Mouse (Mus musculus) left cerebral cortex, adult 8-10 months (tissue): ENCODE results near the gene 4931422A03Rik. TPM values are rescaled to one million over a fixed set of nuclear protein-coding genes. Genes with fewer than 3 reads are reported as not detected.
"Not testable (repeated sequence)": the region's sequence is repeated elsewhere in the genome, so short reads cannot be mapped to it uniquely, and the experiment has no call there.

Experiments used
- DNase-seq, 2 experiments: peaks; one replicate each; pipeline ENCODE4 v3.0.0; 2022; ENCODE audit warnings: low spot score in 2 of 2
- total RNA-seq, 4 experiments: library from RNA; stranded (reverse); gene quantifications; 2 replicates each; pipeline ENCODE4 v1.2.4; 2022

The 4931422A03Rik gene
- total RNA-seq, result under 1 TPM in 1 of 4 experiments, not detected in 3; 0.76 TPM

DNA sequence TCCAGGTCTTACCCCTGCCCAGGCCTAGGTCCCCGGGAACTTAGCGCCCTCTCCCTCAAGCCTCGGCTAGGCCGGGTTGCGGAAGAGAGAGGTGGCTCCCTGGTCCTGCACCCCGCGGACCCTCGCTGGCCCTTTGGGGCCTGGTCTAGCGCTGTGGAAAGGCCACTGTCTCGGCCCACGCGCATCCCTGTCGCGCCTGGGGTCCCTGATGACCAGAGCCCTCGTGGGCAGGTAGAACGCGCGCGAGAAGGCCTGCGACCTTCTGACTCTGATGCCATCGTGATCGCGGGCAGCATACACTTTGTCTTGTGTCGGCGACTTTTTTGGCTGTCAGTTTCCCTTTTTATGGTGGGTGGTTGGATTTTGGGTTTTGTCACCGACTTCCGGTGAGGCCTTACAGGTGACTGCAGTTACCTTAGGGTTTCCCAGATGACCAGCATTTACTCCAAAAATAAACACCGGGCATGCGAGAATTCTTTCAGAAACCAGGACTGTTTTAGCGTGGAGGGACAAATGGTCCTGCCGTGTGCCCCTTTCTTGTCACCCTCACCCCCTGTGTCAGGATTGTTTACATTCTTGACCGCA lies at the start of gene 4931422A03Rik:
TSS of gene 4931422A03Rik (minus strand) at position 223 of the 585 bp plus-strand sequence.
- peak in 1 of 2 experiments; percentile 46 for DNase-seq

GRCm38 (mm10) chr2:104069704-104070185 lies 41.6 kb upstream of the 4931422A03Rik start, which contains the start of gene Cd59b:
Gene Cd59b (plus strand): TSS chr2:104069849.
- DNase-seq, result no peak

- DNase-seq, result not testable (repeated sequence)
Measured at GRCm38 (mm10) chr2:104068450-104068849, 40.3 kb upstream of the 4931422A03Rik start, which contains the start of gene Gm10799. Gene Gm10799 (minus strand): TSS chr2:104068550.

DNA sequence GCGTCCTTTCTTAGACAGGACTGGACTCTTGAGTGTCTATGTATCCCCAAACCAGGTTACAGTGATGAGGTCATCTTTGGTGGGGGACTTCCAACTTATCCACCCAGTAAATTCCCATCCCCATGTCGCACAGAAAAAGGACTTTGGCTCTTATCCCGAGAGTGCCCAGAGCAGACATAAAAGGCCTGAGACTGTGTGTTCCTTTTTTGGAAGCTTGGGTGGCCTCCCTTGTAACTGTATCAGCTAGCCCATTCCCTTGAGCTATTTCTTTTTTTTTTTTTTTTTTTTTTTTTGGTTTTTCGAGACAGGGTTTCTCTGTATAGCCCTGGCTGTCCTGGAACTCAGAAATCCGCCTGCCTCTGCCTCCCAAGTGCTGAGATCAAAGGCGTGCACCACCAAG lies 37.4 kb upstream of the 4931422A03Rik start, which contains the start of gene Gm10912:
TSS of gene Gm10912 (plus strand) at position 301 of the 400 bp plus-strand sequence.
- not testable (repeated sequence) for DNase-seq

DNA sequence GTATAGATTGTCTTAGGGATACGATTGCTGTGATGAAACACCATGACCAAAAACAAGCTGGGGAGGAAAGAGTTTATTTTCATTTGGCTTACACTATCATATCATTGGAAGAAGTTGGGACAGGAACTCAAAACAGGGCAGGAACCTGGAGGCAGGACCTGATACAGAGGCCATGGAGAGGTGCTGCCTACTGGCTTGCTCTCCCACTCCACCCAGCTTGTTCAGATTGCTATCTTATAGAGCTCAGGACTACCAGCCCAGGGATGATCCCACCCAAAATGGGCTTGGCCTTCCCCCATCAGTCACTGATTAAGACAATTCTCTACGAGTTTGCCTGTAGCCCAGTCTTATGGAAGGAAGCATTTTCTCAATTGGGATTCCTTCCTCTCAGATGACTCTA lies 36.0 kb upstream of the 4931422A03Rik start:
- DNase-seq, result no peak

DNA sequence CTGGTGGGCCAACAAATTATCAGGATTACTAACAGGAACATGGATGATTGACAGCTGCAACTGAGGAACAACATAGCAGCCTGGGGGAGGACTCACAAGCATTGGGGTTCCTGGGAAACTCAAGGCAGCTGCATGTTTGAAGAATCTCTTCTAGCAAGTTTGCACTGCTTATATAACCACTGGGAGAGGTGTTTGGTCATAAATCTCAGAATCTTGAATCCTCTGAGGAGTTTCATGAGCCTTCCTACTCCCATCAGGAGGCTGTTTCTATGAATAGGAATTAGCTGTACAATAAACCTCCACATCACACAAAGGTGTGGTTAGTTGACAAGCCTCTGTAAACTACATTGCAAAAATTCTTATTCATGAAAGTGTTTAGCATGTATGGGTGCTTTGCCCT lies 34.5 kb upstream of the 4931422A03Rik start:
- no peak for DNase-seq

- no peak for DNase-seq
Measured at GRCm38 (mm10) chr2:104060996-104061395, 32.8 kb upstream of the 4931422A03Rik start.

GRCm38 (mm10) chr2:104059786-104060185 lies 31.6 kb upstream of the 4931422A03Rik start:
- DNase-seq, result peak in 1 of 2 experiments; percentile 31

DNA sequence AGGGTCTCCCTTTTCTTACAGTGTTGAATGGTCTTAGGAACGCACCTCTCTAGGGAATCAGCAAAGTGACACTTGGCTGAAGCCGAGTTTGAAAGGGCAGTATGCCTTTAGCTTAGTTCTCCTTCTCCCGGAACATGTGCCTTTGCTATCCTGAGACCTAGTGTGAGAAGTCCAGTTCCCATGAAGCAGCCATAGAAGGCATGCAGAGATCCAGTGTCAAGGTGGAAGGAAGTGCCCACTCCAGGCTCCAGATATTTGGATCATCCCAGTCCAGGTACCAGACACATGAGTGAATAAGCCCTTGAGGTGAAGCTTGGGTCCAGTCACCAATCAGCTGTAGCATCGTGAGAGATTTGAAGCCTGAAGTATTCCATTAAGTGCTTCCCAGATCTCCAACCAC lies 30.8 kb upstream of the 4931422A03Rik start:
- no peak for DNase-seq

GRCm38 (mm10) chr2:104058381-104058780 lies 30.2 kb upstream of the 4931422A03Rik start:
- no peak for DNase-seq

GRCm38 (mm10) chr2:104044479-104045080 lies 16.4 kb upstream of the 4931422A03Rik start:
- DNase-seq, result no peak

GRCm38 (mm10) chr2:104043624-104044478 lies 15.7 kb upstream of the 4931422A03Rik start:
- DNase-seq, result no peak

DNA sequence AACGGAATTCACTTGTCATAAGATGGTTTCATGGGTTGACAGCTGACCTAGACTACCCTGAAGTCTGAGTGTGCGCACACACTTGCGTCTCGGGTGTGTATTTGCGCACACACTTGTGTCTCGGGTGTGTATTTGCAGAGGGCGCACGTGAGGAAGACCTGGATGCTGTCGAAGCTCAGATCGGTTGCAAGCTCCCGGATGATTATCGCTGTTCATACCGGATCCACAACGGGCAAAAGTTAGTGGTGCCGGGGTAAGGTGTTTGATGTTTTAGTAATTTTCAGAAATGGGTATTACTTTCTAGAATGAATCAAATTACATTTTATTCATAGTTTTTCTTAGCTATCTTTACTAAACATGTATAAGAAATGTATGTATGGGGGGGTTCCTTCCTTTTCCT lies 14.6 kb upstream of the 4931422A03Rik start:
- no peak for DNase-seq

- no peak for DNase-seq
Measured at GRCm38 (mm10) chr2:104041632-104042031, 13.5 kb upstream of the 4931422A03Rik start.

DNA sequence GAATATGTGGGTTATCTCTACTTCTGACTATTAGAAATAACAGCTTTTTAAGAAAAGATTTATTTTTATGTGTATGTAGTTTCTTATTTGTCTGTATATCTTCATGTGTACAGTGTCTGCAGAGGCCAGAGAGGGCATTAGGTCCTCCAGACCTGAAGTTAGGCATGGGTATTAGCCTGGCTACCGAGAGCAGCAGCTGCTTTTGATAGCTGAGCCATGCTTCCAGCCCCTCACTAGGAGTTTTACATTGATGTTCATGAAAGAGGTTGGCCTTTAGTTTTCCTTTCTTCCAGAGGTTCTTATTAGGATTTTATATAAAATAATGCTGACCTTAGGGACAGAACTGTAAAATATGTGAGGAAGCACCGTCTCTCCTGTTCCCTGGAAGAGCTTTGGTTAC lies 10.1 kb upstream of the 4931422A03Rik start:
- DNase-seq, result no peak

GRCm38 (mm10) chr2:104036316-104036715 lies 8.2 kb upstream of the 4931422A03Rik start:
- no peak for DNase-seq

DNA sequence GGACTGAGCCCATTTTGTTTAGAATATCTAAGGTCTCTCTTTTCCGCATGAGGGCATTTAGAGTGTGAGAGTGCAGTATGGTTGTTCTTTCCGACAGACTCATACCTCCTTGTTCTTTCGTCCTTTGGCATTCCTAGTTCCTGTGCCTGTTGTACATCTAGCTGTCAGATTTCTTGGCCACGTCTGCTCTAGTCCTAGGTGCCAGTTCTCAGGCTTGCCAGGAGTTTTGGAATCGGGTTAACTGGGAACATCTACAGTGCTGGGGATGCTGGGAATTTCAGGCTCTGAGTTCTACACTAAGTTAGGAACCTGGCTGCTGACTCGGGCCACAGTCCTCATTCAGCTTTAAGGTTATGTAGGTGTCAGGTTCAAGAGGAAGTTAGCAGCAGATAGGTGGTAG lies 7.4 kb upstream of the 4931422A03Rik start:
- DNase-seq, result no peak

- no peak for DNase-seq
Measured at GRCm38 (mm10) chr2:104034832-104035472, 6.8 kb upstream of the 4931422A03Rik start.

DNA sequence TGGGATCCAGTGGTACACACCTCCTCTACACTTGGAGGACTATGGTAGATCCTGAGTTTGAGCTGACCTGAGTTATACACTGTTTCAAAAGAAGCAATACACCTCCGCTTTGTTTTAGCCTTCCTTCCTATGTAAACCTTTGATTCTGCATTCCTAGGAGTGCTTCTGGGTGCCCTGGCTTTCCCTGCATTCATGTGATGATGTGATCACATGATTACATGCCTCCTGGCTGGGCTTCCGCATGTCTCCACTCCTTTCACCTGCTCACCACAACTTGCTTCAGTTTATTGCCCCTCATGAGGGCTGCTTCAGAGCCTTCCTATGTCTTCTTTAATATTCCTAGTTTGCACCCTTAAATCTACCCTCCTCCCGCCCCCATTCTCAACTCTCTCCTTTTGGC lies 3.9 kb upstream of the 4931422A03Rik start:
- DNase-seq, result no peak

- DNase-seq, result no peak
Measured at GRCm38 (mm10) chr2:104030381-104030780, 2.2 kb upstream of the 4931422A03Rik start.

DNA sequence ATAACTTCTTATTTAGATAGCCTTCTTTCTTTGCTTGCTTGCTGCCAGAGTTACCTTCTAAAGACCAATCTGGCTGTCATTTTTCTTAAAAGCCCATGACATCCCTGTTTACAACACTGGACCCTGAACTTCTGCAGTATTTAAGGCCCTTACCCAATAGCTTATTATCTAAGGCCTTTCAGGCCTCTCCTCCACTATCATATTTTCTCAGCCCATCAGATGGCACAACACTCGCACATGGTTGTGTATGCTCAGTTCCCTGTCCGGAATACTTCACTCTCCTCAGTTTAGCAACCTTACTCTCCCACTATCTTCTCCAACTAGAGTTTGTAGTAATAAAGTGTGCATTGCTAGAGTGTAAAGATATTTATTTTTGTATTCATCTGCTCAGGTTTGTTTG lies 913 bp upstream of the 4931422A03Rik start:
- no peak for DNase-seq
